Mouse (Mus musculus): ENCODE results near the gene Clybl.

- no peak for TF ChIP-seq POLR2A (IDR thresholded peaks at IDR 0.05; ENCODE audit: low read depth, low read length)
- no peak for TF ChIP-seq MYC (IDR thresholded peaks at IDR 0.05; ENCODE audit: low read depth, low read length)
- no peak for TF ChIP-seq ZMIZ1 (IDR thresholded peaks at IDR 0.05; ENCODE audit: low read depth, low read length)
Measured at GRCm38 (mm10) chr14:122368501-122368900, 187.0 kb downstream of the Clybl start.

Data from CH12.LX (cell line).